Mouse (Mus musculus) embryonic facial prominence, embryonic 12.5 days (tissue): ENCODE measurements around the gene Gm11273. TPM values are rescaled to one million over a fixed set of nuclear protein-coding genes. Genes with fewer than 3 reads are reported as not detected.
"Not testable (repeated sequence)": the region's sequence is repeated elsewhere in the genome, so short reads cannot be mapped to it uniquely, and the experiment has no call there.

Experiments used
- ATAC-seq: fragments of 200-750 bp; cut with Nextera tagmentation; 2 replicates; pipeline ENCODE4 v1.8.0; 2017; ENCODE audit not compliant: insufficient number of reproducible peaks, insufficient read depth, low FRiP score, low TSS enrichment
- H3K27ac ChIP-seq: fragments of 300-500 bp; sonication (generic); 2 replicates; pipeline ENCODE4 v1.5.1; 2016; ENCODE audit warnings: mild to moderate bottlenecking
- H3K27me3 ChIP-seq: fragments of 300-500 bp; sonication (generic); 2 replicates; pipeline ENCODE4 v1.6.1; 2016; ENCODE audit warnings: mild to moderate bottlenecking, moderate library complexity
- H3K36me3 ChIP-seq: fragments of 300-500 bp; sonication (generic); 2 replicates; pipeline ENCODE4 v1.6.1; 2016; ENCODE audit warnings: mild to moderate bottlenecking
- H3K4me1 ChIP-seq: fragments of 300-500 bp; sonication (generic); 2 replicates; pipeline ENCODE4 v1.6.1; 2016
- H3K4me2 ChIP-seq: fragments of 300-500 bp; sonication (generic); replicated peaks from 2 replicates; pipeline ENCODE4 v1.6.1; 2016; ENCODE audit warnings: mild to moderate bottlenecking, moderate library complexity
- H3K4me3 ChIP-seq: fragments of 300-500 bp; sonication (generic); 2 replicates; pipeline ENCODE4 v1.5.1; 2016; ENCODE audit warnings: mild to moderate bottlenecking
- H3K9ac ChIP-seq: fragments of 300-500 bp; sonication (generic); 2 replicates; pipeline ENCODE4 v1.6.1; 2016; ENCODE audit warnings: mild to moderate bottlenecking, moderate library complexity
- H3K9me3 ChIP-seq: fragments of 300-500 bp; sonication (generic); 2 replicates; pipeline ENCODE4 v1.6.1; 2016; ENCODE audit warnings: mild to moderate bottlenecking, moderate library complexity
- WGBS: fragments of 180-500 bp; shearing (Covaris S2); methylation state at CpG from one replicate; pipeline ENCODE4 v1.1.7; 2016; 5-methylcytosine and 5-hydroxymethylcytosine counted together
- polyA plus RNA-seq: library from polyadenylated mRNA; unstranded; fragments of >200 nt; fragmentation: Nextera tagmentation; extraction: Ambion mirVana; gene quantifications from 2 replicates; pipeline ENCODE4 v1.2.1, GENCODE M21; 2016

The Gm11273 gene
- 2.3 and 2.9 TPM in 2 replicates for polyA plus RNA-seq

- H3K4me2 ChIP-seq, H3K36me3 ChIP-seq, H3K4me3 ChIP-seq, H3K27me3 ChIP-seq, H3K27ac ChIP-seq, ATAC-seq, H3K9me3 ChIP-seq, H3K9ac ChIP-seq, H3K4me1 ChIP-seq: not testable (repeated sequence)
- WGBS = 92% methylated on average over 17 of the region's 17 CpGs
These were observed at the start of gene Gm11273 for GRCm38 (mm10) chr13:21501182-21501581. Gene Gm11273, minus strand, starts transcription at chr13:21501418.

- no peaks in the 10 kb centered on the region for H3K4me1 ChIP-seq
- H3K9me3 ChIP-seq = no peaks in the 10 kb centered on the region
- H3K27me3 ChIP-seq = no peaks in the 10 kb centered on the region
- 56% methylated on average over 3 of the region's 3 CpGs for WGBS
- no peak overlapping the region for H3K9ac ChIP-seq
- H3K36me3 ChIP-seq = no peaks in the 10 kb centered on the region
- H3K4me3 ChIP-seq = no peak overlapping the region
- H3K27ac ChIP-seq = no peak overlapping the region
- no peak overlapping the region for H3K4me2 ChIP-seq
- ATAC-seq = no peak
These were observed 49.3 kb upstream of the Gm11273 start for GRCm38 (mm10) chr13:21550416-21551110.

- no peak overlapping the region for H3K4me2 ChIP-seq
- 89% methylated on average over 3 of the region's 3 CpGs for WGBS
- no peak for ATAC-seq
- H3K27ac ChIP-seq = no peak overlapping the region
- H3K36me3 ChIP-seq = no peaks in the 10 kb centered on the region
- no peaks in the 10 kb centered on the region for H3K9me3 ChIP-seq
- no peak overlapping the region for H3K4me3 ChIP-seq
- no peaks in the 10 kb centered on the region for H3K4me1 ChIP-seq
- no peaks in the 10 kb centered on the region for H3K27me3 ChIP-seq
- H3K9ac ChIP-seq = no peak overlapping the region
These were observed 48.3 kb upstream of the Gm11273 start for GRCm38 (mm10) chr13:21549487-21549886.

- no peak for ATAC-seq
- no peak within 1 kb of the TSS for H3K27ac ChIP-seq
- H3K4me1 ChIP-seq = no peaks in the 10 kb centered on the region
- no peaks in the 10 kb centered on the region for H3K27me3 ChIP-seq
- H3K36me3 ChIP-seq = no peaks in the 10 kb centered on the region
- no peak within 1 kb of the TSS for H3K9ac ChIP-seq
- whole genome bisulfite sequencing = 83% methylated on average over 1 of the region's 1 CpGs
- H3K4me2 ChIP-seq = no peak within 1 kb of the TSS
- no peaks in the 10 kb centered on the region for H3K9me3 ChIP-seq
- H3K4me3 ChIP-seq = no peak within 1 kb of the TSS
These were observed 41.5 kb upstream of the Gm11273 start, which contains the start of gene Olfr1366 for GRCm38 (mm10) chr13:21542708-21543107. Gene Olfr1366, minus strand, starts transcription at chr13:21542808.

- peak within 1 kb of the TSS; percentile 96 for H3K27ac ChIP-seq
- peaks cover 11% of the 10 kb centered on the region for H3K36me3 ChIP-seq
- under 1% methylated on average over 39 of the region's 39 CpGs for WGBS
- peaks cover 6% of the 10 kb centered on the region; the same call in 1 of the 2 replicates for H3K4me1 ChIP-seq
- peak; percentile 96 for ATAC-seq
- H3K4me3 ChIP-seq = peak within 1 kb of the TSS; percentile 92
- H3K4me2 ChIP-seq = peak within 1 kb of the TSS; percentile 54
- no peaks in the 10 kb centered on the region for H3K9me3 ChIP-seq
- peak within 1 kb of the TSS; percentile 94 for H3K9ac ChIP-seq
- no peaks in the 10 kb centered on the region for H3K27me3 ChIP-seq
These were observed 29.6 kb upstream of the Gm11273 start, which contains the start of gene Zkscan8 for GRCm38 (mm10) chr13:21530781-21531201. Gene Zkscan8, minus strand, starts transcription at chr13:21531120.

GRCm38 (mm10) chr13:21530136-21530535 is 28.9 kb upstream of the Gm11273 start:
- no peak overlapping the region for H3K27ac ChIP-seq

GRCm38 (mm10) chr13:21506221-21506649 is 5.0 kb upstream of the Gm11273 start:
- H3K27me3 ChIP-seq = no peaks in the 10 kb centered on the region
- peak overlapping the region; percentile 56 for H3K4me3 ChIP-seq
- no peaks in the 10 kb centered on the region for H3K9me3 ChIP-seq
- H3K4me1 ChIP-seq = no peaks in the 10 kb centered on the region
- H3K4me2 ChIP-seq = peak overlapping the region; percentile 51
- WGBS = under 1% methylated on average over 21 of the region's 21 CpGs
- H3K9ac ChIP-seq = peak overlapping the region; percentile 46; the same call in 1 of the 2 replicates
- ATAC-seq = peak; percentile 100
- no peaks in the 10 kb centered on the region for H3K36me3 ChIP-seq
- H3K27ac ChIP-seq = peak overlapping the region; percentile 84

More at GRCm38 (mm10) chr13:21530136-21530535, 28.9 kb upstream of the Gm11273 start:
- Histone ChIP-seq H3K36me3 (peaks cover 15% of the 10 kb centered on the region), H3K9me3 (no peaks in the 10 kb centered on the region), H3K9ac (no peak overlapping the region), H3K27me3 (no peaks in the 10 kb centered on the region), H3K4me2 (peak overlapping the region; percentile 54), H3K4me3 (peak overlapping the region; percentile 92), H3K4me1 (peaks cover 6% of the 10 kb centered on the region; the same call in 1 of the 2 replicates)
- 49% methylated on average over 7 of the region's 7 CpGs for WGBS
- no peak for ATAC-seq

GRCm38 (mm10) chr13:21502296-21502695 is 1.1 kb upstream of the Gm11273 start:
- Histone ChIP-seq H3K27me3 (no peaks in the 10 kb centered on the region), H3K4me2 (no peak overlapping the region), H3K36me3 (no peaks in the 10 kb centered on the region), H3K9me3 (no peaks in the 10 kb centered on the region), H3K9ac (no peak overlapping the region), H3K4me1 (no peaks in the 10 kb centered on the region), H3K27ac (no peak overlapping the region), H3K4me3 (no peak overlapping the region)
- no peak for ATAC-seq
- WGBS = 84% methylated on average over 5 of the region's 5 CpGs

GRCm38 (mm10) chr13:21495080-21495479 is 6.1 kb downstream of the Gm11273 start, which contains the start of gene AK157302:
Gene AK157302, plus strand, starts transcription at chr13:21495223.
- no peak for ATAC-seq
- H3K27me3 ChIP-seq = no peaks in the 10 kb centered on the region
- H3K4me1 ChIP-seq = no peaks in the 10 kb centered on the region
- no peaks in the 10 kb centered on the region for H3K9me3 ChIP-seq
- no peak within 1 kb of the TSS for H3K4me2 ChIP-seq
- no peaks in the 10 kb centered on the region for H3K36me3 ChIP-seq
- no peak within 1 kb of the TSS for H3K4me3 ChIP-seq
- no peak within 1 kb of the TSS for H3K27ac ChIP-seq
- H3K9ac ChIP-seq = no peak within 1 kb of the TSS
- 94% methylated on average over 21 of the region's 21 CpGs for WGBS

- WGBS = 91% methylated on average over 5 of the region's 5 CpGs
- Histone ChIP-seq H3K27ac (no peak overlapping the region), H3K4me3 (no peak overlapping the region), H3K9ac (no peak overlapping the region), H3K9me3 (no peaks in the 10 kb centered on the region), H3K4me1 (no peaks in the 10 kb centered on the region), H3K4me2 (no peak overlapping the region), H3K36me3 (no peaks in the 10 kb centered on the region), H3K27me3 (no peaks in the 10 kb centered on the region)
- ATAC-seq = no peak
These were observed 8.4 kb downstream of the Gm11273 start for GRCm38 (mm10) chr13:21492847-21493246.

GRCm38 (mm10) chr13:21486881-21487280 is 14.3 kb downstream of the Gm11273 start:
- H3K4me1 ChIP-seq = no peaks in the 10 kb centered on the region
- H3K9me3 ChIP-seq = no peaks in the 10 kb centered on the region
- 88% methylated on average over 1 of the region's 1 CpGs for WGBS
- ATAC-seq = no peak
- H3K36me3 ChIP-seq = peaks cover 8% of the 10 kb centered on the region
- H3K4me3 ChIP-seq = no peak overlapping the region
- H3K4me2 ChIP-seq = no peak overlapping the region
- H3K27ac ChIP-seq = no peak overlapping the region
- no peaks in the 10 kb centered on the region for H3K27me3 ChIP-seq
- H3K9ac ChIP-seq = no peak overlapping the region
